Mouse (Mus musculus) urinary bladder, postnatal 36 days (tissue): ENCODE data around the gene Trex2.
A peak's percentile ranks its signal among the peaks of the same experiment; 100 is the strongest.
"Not testable (repeated sequence)": the region's sequence is repeated elsewhere in the genome, so short reads cannot be mapped to it uniquely, and the experiment has no call there.

Experiments
- DNase-seq, 2 experiments: peaks; one replicate each; pipeline ENCODE4 v3.0.0; 2022; ENCODE audit warnings: low spot score in 2 of 2, mixed read lengths in 1 of 2

Gene Trex2

DNA sequence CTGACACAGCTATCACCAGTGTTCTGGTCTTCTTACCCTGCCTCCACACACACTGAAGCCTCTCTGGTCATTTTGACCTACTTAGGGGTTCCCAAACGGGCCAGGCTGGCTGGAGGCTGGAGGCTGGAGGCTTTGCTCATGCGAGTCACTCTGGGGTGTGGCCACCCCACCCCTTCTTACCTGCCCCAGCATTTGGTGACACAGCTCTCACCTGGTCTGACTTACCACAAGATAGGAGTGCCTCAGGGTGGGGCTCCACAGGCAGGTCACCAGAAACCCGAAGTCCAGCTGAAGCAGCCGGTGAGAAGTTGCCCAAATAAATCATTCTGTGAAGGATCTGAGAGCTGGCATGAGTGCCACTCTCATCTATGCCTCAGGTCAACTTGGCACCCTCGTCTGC lies 2.3 kb downstream of the Trex2 start:
- peak in 1 of 2 experiments; percentile 21 for DNase-seq

DNA sequence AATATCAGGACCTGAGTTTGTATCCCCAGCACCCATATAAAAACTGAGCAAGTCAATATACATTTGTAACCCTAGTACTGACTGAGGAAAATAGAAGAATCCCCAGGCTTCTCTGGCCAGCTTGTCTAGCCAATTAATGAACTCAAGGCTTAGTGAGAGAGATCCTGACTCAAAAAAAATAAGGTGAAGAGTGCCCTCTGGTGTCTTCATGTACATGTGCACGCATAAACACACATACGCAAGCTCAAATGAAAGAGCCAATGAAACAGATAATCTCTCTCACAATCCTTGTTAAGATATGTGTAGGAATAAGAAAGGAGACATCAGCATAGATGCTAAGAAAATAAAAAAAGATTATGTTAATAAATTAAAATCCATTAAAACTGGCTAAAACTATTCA lies 5.1 kb downstream of the Trex2 start:
- DNase-seq, result no peak

DNA sequence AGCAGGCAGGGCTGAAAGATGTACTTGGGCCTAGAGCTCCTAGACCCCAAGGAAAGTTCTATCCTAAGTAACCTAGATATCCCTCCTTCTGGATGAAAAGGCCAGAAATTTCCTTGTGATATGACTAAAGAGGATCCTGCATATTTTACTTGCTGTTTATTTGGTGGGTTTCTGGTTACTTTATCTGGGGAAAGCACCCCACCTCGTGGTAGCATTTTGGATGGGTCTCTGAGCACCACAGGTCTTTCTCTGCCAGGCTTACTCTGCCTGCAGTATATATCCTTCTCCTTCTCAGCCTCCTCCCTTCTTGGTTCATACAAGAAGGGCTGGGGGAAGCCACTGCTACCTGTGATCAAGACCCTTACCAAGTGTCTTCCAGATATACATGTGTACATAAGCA lies 22.4 kb downstream of the Trex2 start:
- DNase-seq, result no peak

DNA sequence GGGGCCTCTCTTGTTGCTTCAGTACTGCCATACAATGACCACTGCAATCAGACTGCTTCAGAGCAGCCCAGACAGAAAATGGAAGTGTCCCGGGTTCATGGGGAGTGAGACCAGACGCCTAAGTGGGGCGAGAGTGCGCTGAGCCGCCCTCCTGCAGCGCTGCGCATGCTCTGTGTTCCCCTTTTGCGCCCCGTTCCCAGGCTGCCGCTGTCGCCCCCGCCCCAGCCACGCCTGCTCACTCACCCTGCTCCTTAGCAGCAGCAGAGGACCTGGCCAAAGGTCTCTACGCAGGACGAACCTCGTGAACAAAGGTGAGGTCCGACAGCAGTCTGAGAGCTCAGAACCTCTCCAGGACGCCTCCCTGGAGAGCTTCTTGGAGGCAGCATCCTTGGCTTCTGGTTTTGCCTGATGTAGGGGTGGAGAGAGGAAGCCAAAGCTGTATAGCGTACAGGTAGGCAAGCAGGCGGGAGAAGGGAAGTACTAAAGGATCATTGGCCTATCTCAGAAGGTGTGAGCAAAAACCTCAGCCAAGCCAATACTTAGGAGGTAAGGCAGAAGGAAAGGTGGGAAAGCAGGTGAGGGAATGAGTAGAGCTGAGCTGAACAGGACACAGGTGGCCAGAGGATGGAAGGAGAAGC lies 24.1 kb downstream of the Trex2 start, which contains the start of gene Zfp92:
TSS of gene Zfp92 (plus strand) at position 217 of the 638 bp plus-strand sequence.
- DNase-seq, result no peak

DNA sequence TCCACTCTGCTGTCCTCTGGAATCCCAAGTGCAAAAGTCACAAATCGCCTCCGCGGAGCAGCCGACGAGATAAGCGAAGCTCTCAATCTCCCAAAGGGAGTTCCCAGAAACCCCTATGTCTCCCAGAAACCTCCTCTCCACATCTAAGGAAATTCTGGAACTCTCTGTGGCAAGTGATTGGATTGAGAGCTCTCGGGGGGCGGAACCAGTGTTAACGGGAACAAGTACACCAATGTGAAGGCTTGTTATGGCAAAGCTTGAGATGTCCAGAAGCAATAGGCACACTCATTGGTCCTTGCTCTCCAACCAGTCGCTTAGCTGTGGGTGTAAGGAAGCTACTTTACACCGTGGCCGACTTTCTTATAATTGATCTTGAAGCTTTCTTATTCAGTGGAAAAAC lies 33.5 kb downstream of the Trex2 start:
- no peak for DNase-seq

DNA sequence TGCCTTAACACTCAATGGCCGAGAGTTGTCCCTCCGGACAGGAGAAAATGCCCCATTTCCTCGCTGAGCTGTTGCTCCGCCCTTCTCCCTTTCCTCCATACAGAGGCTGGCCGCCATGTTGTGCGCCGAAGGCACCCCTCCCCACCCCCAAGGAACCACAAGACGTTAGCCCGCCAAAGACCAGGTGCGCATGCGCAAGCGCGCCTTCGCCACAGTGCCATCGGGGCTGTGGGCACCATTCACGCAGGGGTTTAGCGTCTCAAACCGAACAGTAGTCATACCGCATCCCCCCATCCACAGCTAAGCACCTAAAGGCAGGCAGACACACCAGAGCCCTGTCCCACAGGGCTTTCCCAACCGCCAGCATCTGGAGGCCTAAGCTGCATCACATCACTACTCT lies 34.2 kb downstream of the Trex2 start:
- no peak for DNase-seq

DNA sequence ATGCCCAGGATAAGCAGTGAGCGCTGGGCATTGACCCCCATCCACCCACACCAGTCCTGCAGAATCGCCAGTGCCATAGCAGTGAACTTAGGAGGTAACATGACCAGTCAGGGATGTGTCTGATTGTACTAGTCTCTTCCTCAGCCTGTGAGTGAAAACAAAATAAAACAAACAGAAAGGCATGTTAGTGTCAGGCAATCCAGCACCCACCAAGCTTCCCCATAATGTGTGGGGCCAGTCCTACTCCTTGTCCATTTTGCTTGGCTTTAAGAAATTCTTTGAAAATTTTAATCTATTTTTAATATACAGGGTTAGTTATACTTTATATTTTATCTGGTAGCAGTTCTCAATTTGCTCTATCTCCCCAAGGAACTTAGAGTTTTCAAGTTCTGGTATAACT lies 36.5 kb downstream of the Trex2 start, which contains the start of gene Gm18336:
TSS of gene Gm18336 (minus strand) at position 101 of the 400 bp plus-strand sequence.
- not testable (repeated sequence) for DNase-seq

DNA sequence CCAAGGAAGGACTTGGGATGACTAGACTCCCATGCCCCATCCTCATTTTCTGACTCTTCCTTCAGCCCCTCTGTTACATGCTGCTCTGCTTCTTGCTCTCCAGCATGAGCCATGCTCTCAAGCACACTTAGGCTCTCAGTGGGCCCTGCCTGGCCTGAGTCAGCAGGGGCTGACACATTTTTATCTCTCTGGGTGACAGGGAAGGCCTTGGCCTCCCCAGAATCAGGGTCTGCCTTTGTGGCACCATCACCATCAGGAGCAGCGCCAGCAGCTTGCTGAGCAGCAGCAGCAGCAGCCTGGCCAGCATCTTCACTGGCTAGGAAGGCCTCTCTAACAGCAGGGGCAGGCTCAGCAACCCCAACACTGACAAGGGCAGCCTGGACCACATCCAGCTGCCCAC lies 38.7 kb downstream of the Trex2 start:
- DNase-seq, result no peak

DNA sequence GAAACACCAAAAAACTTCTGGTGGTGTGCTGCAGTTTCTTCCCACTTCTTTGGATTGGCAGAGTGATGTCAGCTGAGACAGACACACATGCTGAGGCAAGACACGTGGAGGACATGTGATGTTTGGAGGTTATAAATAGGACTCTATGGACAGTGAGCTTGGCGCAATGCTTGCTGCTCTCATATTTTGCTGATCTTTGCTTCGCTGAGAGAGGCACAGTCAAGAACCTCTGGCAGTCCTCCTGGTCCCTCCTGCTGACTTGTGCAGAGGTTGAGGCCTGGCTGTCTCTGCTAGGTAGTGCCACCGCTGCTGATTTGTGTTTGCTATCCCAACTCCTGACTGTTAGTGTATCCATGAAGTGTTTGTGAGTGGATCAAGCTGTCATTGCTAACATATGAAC lies 43.7 kb downstream of the Trex2 start:
- no peak for DNase-seq

DNA sequence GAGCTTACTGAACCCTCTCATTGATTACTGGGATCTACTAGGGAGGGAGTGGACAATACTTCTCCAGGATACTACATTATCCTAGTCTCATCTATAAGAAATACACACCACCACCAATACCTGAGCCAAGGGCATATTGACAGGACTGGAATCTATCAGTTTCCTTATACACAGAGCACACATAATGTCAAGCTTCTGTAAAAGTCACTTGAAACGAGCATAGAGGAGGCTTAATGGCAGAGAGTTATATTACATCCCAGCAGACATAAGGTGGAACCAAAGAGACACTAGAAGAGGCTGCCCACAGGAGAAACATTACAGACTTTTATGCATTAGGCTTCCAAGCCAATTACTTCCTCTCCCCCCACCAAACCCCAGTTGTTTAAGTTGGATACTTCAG lies 50.2 kb downstream of the Trex2 start:
- DNase-seq, result no peak

DNA sequence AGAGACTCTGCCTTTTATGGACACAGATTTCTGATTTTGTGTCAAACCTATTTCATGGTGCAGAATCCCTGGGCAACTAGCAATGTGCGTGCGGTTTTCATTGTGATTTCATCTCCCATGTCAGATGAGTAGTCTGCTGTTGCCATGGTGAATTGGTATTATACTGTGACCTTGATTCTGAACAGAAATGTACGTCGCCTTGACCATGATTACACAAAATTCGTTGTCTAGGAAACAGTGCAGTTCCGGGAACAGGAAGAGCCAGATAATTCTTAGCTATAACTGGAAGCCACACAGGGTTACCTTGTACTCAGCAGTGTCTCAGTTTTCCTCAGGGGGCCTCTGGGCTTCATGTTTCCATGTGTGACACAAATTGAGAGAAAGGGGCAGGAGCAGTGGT lies 50.7 kb downstream of the Trex2 start:
- DNase-seq, result no peak
